Mouse (Mus musculus) layer of hippocampus, adult 18-20 months (tissue): Measurements from ENCODE around the gene Macf1. TPM values are rescaled to one million over a fixed set of nuclear protein-coding genes. Genes with fewer than 3 reads are reported as not detected.
"Not testable (repeated sequence)": the region's sequence is repeated elsewhere in the genome, so short reads cannot be mapped to it uniquely, and the experiment has no call there.

ENCODE experiments used
- DNase-seq, 2 experiments: peaks; one replicate each; pipeline ENCODE4 v3.0.0; 2022; ENCODE audit warnings: low spot score in 2 of 2
- total RNA-seq, 2 experiments: library from RNA; stranded (reverse); gene quantifications; 2 replicates each; pipeline ENCODE4 v1.2.3; 2021

The Macf1 gene
- total RNA-seq, 2 experiments from 2014 or later: 219 to 233 TPM

DNA sequence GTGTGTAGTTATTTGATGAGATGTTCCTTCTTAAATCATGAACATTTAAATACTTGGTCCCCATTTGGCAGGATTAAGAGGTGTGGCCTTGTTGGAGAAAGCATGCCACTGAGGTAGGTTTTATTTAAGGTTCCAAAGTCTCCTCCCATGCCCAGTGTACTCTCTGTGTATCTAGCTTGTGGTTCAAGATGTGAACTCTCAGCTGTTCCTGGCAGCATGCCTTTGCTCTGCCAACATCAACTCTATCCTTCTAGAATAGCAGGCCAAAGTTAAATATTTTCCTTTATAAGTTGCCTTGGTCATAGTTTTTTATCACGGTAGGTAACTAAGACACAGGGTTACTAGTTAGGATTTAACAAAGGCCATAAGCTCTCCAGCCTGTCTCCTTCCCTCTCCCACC is 230.4 kb downstream of the Macf1 start:
- DNase-seq: no peak

DNA sequence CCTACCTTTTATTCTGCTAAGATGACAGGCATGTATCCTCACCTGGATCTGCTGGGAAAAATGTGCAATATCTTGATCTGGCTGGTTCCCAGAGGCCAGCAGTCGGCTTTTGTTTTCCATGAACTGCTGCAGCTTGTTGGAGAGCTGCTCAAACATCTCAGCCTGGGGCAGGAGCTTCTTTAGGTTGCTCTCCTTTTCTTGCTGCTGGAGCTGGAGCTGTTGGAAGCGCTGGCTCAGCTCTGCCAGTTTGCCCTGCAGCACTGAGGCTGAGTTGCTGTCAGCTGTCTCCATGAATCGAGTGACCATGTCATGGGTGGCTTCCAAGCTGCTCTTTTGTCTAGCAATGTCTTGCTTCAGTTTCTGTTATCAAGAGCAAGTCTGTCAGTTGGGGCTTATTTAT is 232.2 kb downstream of the Macf1 start:
- DNase-seq: no peak

DNA sequence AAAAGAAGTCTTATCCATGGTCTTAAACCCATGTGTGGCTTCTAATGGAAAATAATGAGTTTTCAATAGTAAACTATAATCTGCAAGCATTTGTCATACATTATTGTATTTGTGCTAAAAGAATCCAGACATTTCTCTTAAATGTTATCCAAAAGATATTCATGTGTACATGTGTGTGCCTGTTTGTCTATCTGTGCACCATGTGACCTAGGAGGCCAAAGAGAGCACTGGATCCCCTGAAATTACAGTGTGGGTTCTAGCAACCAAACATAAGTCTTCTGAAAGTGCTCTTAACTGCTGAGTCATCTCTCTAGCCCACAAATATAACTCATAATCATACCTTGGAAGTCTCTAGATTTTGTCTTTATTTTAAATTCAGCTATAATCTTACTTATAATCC is 234.9 kb downstream of the Macf1 start:
- DNase-seq: no peak

DNA sequence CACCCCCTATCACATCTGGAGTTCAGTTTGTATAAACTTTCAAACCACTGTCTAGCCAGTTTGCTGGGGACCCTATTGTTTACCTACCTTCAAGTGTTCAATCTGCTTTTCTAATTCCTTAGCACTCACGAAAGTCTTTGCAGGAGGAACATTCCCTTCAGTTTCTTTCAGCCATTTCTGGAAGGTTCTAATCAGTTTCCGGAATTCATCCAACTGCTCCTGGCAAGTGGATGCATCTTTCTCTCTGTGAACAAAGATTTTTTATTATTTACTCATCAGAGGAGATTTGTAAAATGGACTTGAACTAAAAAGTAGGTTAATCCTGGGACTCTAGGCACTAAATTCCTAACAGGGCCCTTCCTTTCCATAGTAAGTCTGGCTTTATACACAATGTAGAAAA is 236.1 kb downstream of the Macf1 start:
- DNase-seq: no peak

DNA sequence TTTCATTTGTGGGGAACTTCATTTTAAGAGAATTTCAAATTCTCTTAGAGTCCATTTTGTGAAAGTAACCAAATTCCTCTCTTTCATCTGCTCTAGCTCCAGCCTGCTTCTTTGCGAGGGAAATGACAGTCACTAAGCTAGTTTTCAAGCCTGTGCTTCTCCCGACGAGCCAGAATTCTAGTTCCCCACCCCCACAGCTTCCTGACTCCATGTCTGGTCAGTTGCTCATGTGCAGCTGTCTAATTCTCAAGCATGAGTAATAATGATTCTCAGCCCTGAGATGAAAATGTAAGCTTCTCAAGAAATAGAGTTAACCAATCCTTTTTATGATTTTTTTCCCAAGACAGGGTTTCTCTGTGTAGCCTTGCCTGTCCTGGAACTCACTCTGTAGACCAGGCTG is 236.9 kb downstream of the Macf1 start:
- no peak for DNase-seq

DNA sequence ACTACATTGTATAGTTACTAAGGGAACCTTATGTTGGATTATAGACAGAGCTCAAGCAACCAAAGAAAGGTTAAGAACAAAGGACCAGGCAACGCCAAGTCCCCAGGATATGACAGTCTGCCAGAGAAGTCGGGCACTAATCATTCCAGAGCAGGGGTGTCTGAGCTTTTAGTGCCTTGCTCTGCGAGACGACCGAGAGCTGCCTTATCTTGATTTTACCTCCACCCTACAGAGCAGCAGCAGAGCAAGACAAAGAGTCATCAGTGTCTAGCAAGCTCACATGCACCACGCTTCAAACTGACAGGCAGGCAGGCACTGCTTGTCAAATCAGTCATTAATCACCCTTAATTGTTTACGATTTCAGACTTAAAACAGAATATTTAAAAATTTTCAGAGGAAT is 237.4 kb downstream of the Macf1 start:
- no peak for DNase-seq

DNA sequence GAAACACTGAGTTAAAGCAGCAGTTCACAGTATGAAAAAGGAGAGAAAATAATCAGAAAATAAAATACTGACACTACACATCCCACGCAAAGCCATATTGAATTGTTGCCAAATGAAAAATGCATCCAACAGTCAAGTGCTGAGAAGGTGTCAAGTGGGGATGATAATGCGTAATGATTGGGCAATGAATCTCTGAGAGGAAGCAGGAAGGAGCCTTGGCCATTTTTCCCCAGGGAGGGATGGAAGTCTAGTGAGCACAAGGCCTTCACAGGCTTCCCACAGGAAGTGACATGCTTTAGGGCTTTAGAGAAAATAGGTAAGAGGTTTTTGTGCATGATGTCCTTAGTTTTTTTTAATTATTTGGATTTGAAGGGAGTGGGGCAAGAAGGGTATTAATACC is 237.9 kb downstream of the Macf1 start:
- DNase-seq: not testable (repeated sequence)

DNA sequence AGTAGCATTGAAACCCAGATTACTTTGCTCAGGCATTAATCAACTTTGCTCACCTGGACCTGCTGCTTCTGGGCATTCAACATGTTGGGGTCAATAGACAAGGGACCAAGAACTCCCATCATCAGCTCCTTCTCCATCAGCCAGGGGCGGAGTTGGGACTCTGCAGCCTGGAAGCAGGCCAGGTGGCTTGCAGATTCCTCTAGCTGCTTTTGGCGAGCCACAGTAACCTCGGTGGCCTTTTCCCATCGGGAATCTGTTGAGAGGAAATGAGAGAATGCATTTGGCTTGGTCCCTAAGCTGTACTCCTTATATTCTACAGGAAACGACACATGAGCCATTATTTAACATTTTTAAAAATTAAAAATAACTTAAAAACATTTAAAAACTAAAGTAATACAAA is 245.7 kb downstream of the Macf1 start:
- DNase-seq: no peak

DNA sequence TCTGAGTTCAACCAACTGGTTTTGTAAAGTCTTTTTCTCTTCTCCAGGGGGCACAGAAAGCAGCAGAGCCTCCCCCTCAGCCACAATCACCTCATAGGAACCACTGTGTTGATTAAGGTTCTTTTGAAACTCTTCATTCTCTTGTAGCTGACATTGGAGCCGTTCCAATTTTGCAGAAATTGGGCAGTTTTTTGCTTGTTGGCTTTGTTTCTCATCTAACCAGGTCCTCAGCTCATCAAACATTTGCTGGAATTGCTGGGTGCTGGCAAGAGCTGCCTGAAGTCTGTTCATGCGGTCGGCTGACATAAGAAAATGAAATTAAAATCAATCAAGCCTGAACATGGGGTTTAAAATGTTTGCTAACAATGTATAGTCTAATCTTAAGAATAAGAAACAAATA is 251.0 kb downstream of the Macf1 start:
- no peak for DNase-seq

DNA sequence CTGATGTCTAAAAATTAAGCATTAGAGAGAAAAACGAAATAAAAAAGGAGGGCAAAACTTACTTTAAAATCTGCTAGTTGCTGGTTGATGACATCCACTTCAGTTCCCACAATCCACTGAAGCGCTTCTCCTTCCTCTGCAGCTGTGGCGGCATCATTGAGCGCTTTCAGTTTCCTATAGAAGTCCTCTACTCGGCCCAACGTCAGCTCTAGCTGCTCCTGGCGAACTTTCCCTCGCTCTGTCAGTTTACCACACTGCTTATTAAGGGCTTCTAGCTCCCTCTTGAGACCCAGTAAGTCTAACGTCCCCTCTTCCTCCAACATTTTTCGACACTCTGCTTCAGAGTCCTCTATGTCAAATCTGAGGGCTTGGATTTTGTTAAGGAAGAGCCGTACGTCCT is 252.2 kb downstream of the Macf1 start:
- DNase-seq: no peak

DNA sequence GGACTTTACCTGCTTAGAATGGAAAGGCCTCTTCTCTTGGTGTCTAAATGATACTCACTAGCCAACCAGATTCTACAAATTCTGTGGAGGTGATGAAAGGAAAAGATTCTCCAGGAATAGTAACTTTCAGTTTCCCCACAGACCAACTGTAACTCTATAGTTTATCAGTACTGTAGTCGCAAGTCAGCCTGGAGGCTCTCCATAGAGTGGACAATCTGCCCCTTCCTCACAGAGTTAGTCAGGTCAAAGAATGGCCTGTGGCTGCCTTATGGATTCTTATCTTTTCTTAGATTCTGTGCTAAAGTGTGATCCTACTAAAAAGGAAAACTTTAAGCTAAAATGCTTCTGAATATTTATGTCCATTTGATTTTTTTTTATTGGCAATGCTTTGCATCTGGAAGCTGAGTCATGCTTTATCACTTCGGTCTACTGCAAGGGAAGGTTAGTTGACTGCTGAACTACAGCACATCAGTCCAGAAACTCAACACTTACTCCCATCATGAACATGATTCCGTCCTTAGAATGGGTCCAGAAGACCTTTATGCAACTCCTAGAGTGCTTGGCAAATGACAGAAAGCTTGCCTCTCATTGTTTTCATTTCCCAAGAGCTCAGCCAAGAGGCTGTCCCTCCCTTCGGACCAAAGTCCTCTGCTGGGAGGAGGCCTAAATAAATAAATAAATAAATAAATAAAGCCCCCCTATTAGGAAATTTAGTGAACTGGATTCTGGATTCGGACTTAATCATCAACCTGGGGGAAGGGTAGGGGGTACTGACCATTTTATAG is 256.1 kb downstream of the Macf1 start:
- no peak for DNase-seq

DNA sequence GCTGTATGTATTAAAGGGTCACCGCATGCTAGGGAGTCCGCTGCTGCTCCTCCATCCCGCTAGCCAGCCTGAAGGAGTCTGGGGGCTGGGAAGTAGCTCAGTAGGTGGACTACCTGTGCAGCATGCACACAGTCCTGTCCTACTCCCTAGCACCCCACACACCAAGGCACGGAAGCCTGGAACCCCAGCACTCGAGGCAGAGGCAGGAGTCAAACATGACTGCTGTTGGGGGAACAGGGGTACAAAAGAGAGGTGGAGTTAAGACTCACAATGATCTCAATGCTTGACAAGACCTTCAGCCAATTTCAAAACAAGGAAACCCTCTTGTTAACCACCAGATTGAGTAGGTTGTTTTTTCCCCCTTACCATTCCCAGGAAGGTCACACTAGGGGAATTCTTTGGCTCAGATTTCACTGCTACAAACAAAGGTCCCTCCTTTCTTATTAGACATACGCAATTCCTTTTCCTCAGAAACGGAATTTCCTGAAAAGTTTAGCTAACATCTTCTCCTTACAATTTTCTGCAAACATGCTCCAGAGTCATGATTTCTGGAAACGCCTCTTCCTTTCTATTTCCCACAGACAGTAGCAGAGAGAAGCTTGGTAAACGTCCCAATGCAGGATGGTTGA is 256.8 kb downstream of the Macf1 start:
- no peak for DNase-seq

DNA sequence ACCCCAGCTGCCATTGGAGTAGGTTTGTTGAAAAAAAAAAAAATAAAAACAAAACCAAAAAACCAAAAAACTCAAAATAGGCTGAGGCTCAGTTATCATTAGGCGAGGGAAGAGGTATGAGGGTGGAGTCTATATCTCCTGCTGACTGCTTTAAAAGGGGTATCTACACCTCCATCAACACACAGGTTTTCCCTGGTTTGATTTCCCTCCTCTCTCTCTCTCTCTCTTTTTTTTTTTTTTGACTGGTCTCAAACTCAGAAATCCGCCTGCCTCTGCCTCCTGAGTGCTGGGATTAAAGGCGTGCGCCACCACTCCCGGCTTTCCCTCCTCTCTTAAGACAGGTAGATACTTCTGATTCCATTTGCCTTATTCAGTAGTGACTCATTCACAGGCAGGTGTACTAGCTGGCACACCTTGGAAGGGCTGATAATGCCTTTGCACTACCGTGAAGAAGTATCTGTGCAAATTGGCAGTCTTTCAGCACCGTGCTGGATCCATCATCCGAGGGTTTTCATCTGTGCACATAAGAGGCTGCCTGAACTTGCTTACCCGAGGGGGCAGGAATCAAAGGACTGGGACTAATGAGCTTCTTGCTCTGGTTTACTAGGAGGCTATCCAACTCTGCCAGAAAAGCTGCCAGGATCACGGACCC is 257.6 kb downstream of the Macf1 start:
- no peak for DNase-seq

DNA sequence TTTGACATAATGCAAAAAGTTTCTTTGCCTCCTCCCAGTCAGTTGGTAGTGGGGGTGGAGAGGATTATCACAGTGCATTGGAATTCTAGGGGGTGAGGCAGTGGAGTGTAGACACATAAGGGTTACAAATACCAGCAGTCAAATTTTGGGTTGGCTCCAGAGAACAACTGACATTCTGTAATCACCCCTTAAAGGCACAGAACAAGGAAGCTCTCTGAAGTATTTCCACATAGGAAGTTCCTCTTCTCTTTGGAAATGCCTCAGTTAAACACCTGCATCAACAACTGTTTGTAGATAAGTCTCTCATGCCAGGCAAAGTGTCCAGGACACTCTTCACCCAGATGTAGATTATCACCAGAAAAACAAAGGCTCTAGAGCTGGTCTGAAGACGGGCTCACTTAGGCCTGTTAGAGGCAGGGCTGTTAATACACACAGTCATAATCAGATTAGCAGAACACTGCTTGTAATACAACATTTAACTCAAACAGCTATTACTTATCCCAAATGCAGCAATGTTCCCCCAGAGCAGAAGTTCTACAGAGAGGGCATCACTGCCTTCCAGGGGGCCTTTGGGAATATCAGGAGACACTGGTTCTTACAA is 258.4 kb downstream of the Macf1 start:
- DNase-seq: no peak

DNA sequence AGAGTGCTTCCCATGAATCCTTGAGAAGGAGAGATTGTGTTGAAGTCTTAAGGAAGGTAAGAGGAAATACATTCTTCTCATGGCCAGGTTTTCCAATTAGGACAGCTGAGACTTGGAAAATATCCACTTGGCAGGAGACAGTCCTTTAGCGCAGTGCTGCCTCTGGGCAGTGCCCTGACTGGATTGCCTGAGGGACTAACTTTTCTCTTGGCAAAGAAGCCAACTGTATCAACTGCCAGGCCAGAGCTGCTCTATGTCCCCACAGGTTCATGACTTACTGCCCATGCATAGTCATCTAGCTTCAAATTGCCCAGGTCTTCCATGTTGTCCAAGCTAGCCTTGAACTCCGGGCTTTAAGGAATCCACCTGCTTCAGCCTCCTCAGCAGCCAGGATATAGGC is 260.1 kb downstream of the Macf1 start:
- DNase-seq: no peak

DNA sequence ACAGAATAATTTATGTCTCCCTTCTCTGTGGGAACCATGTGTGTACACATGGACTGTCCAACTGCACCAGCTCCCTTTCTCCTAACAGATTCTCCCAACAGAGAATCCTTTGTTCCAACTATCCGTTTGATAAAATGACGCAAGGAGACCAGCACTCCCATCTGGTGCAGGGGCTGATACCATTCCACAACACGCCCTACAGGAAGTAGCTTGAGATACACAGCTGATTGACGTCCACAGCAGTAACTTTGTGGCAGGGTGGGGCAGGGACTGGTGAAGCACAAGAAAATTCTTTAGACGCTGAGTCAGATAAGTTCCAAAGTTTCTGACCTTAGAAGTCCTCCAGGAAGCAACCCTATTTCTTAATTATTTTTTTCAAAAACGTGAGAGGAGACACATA is 261.3 kb downstream of the Macf1 start:
- DNase-seq: peak in 1 of 2 experiments; percentile 50

DNA sequence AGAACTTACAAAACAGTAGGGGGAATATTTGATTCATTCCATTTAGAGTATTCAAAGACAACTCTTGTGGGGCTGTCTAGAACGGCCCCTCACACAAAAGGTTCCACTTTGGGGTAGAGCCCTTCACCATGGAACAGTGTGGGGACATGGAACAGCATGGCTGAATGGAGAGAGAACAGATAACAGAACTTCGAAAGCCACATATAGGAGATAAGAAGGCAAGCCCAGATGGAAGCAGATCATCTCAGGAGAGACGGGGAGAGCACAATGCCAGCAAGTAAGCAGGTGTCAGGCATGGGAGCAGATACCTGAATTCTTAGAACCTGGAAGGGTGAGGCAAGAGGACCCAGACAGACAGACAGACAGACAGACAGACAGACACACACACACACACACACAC is 266.1 kb downstream of the Macf1 start:
- DNase-seq: no peak

DNA sequence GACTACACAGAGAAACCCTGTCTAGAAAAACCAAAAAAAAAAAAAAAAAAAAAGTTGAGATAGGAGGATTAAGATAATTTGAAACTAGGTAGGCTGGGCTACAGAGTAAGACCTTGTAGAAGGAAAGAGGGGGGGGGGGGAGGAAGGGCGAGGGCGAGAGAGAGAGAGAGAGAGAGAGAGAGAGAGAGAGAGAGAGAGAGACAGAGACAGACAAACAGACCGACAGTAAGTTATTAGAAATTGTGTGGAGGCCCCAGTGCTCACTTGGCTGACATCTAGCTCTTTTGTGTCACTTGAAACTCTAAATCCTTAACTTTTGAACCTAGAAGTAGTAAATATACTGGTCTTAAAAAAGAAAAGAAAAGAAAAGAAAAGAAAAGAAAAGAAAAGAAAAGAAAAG is 266.7 kb downstream of the Macf1 start:
- no peak for DNase-seq

DNA sequence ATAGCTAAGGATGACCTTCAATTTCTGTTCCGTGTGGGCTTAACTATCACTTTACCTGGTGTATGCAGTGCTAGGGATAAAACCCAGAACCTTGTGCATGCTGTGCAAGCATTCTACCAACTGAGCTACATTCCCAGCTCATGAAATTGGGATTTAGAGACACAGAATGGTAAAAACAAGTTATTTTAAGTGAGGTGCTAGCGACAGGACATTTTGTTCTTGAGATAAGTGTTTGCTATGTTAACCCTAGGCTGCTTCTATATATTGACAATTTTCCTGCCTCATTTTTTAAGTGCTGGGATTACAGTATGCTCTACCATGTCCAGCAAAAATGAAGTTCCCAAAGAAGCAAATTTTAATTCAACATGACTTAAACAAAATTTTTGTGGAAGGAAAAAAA is 267.3 kb downstream of the Macf1 start:
- no peak for DNase-seq

DNA sequence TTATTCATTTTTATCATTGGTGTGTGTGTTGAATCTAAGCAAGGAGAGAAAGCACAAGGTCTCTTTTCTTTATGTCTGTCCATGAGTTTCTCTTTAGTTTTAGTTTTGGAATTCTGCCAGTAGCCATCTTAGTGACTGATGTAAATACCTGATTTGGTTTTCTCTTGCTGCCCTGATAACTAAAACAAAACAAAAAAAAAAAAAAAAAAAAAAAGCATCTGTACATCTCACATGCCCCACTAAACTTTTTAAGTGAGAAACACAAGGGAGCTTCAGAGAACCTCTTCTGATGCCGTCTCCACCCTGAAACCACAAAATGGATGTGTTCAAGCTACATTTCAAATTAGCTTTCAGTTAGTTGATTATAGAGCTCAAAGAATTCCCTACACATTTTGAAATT is 268.6 kb downstream of the Macf1 start:
- no peak for DNase-seq

DNA sequence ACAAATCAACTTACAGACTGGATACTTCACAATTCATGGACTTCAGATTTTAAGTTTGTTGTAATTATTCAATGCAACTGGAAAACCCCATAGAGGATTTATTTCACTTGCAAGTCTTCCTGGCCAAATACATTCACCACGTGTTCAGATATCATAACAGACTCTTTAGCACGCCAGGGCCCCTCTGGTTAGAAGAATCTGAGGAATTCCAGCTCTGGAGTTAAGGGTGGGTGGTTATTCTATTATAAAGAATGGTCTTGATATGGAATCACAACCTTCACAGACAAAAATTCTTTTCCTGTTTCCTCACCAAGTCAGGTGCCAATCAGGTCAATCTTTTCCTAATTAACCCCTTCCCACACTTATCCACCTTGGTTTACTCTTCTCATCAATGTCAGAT is 270.3 kb downstream of the Macf1 start:
- no peak for DNase-seq

DNA sequence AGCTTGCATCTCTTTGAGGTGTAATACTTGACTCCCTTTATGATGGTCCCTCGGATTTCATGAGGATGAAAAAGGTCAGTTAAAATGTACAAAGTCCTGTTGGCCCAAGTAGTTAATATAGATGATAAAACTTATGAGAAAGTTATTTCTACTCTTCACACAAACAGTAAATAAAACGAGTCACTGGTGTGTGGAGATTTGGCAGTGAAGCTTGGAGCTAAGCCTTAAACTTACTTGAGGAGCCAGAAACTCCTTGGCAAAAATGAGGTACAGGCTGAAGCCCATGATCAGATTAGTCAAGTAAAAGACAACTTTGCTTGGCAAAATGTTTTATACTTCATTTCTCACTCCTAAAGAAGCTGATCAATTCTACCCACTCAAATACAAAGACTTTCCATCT is 271.2 kb downstream of the Macf1 start:
- DNase-seq: no peak
